Mouse (Mus musculus): ENCODE measurements around the gene Ap5z1.

Gene Ap5z1

GRCm38 (mm10) chr5:142440451-142441147, 23.1 kb upstream of the Ap5z1 start:
- peak; percentile 97 for DNase-seq

- no peak for DNase-seq
Measured at GRCm38 (mm10) chr5:142441332-142442044, 22.3 kb upstream of the Ap5z1 start.

GRCm38 (mm10) chr5:142442045-142442440, 21.7 kb upstream of the Ap5z1 start:
- DNase-seq: no peak

GRCm38 (mm10) chr5:142443514-142443913, 20.2 kb upstream of the Ap5z1 start:
- no peak for DNase-seq

GRCm38 (mm10) chr5:142443994-142444393, 19.8 kb upstream of the Ap5z1 start:
- DNase-seq: no peak

GRCm38 (mm10) chr5:142444791-142445531, 18.8 kb upstream of the Ap5z1 start:
- no peak for DNase-seq

- DNase-seq: no peak
Measured at GRCm38 (mm10) chr5:142445709-142446108, 18.0 kb upstream of the Ap5z1 start.

GRCm38 (mm10) chr5:142448076-142448475, 15.7 kb upstream of the Ap5z1 start:
- peak; percentile 90 for DNase-seq

GRCm38 (mm10) chr5:142448623-142449022, 15.1 kb upstream of the Ap5z1 start:
- DNase-seq: no peak

- no peak for DNase-seq
Measured at GRCm38 (mm10) chr5:142450846-142451245, 12.9 kb upstream of the Ap5z1 start.

GRCm38 (mm10) chr5:142451759-142452158, 12.0 kb upstream of the Ap5z1 start:
- DNase-seq: peak; percentile 63

GRCm38 (mm10) chr5:142453742-142454141, 10.0 kb upstream of the Ap5z1 start:
- DNase-seq: no peak

- no peak for DNase-seq
Measured at GRCm38 (mm10) chr5:142456318-142456717, 7.4 kb upstream of the Ap5z1 start.

GRCm38 (mm10) chr5:142457345-142457744, 6.4 kb upstream of the Ap5z1 start:
- peak; percentile 72 for DNase-seq

- no peak for DNase-seq
Measured at GRCm38 (mm10) chr5:142458791-142459557, 4.8 kb upstream of the Ap5z1 start.

GRCm38 (mm10) chr5:142459834-142460233, 3.9 kb upstream of the Ap5z1 start:
- no peak for DNase-seq

GRCm38 (mm10) chr5:142461942-142462640, 1.7 kb upstream of the Ap5z1 start:
- DNase-seq: no peak

GRCm38 (mm10) chr5:142462641-142462948, 1.1 kb upstream of the Ap5z1 start:
- no peak for DNase-seq

GRCm38 (mm10) chr5:142463011-142463410, 733 bp upstream of the Ap5z1 start:
- DNase-seq: no peak

- DNase-seq: no peak
Measured at GRCm38 (mm10) chr5:142468375-142468774, 4.6 kb downstream of the Ap5z1 start.

GRCm38 (mm10) chr5:142469796-142470195, 6.1 kb downstream of the Ap5z1 start:
- no peak for DNase-seq

- no peak for DNase-seq
Measured at GRCm38 (mm10) chr5:142473696-142474095, 10.0 kb downstream of the Ap5z1 start.
